Mouse (Mus musculus): ENCODE data around the gene Calr. TPM values are rescaled to one million over a fixed set of nuclear protein-coding genes. Genes with fewer than 3 reads are reported as not detected.

Gene Calr
- polyA plus RNA-seq, 1 experiment: 189 TPM

- TF ChIP-seq POLR2A (IDR thresholded peaks at IDR 0.05; ENCODE audit: borderline replicate concordance, extremely low read depth, low read depth, low read length) (no peak), CTCF (IDR thresholded peaks at IDR 0.05; ENCODE audit: insufficient read depth, low read length) (no peak)
- 81% methylated on average over 3 of the region's 3 CpGs for WGBS
- no peak for DNase-seq
- H3K4me1 ChIP-seq (ENCODE audit: control insufficient read depth, insufficient read depth, low read length): peaks cover 7% of the 10 kb centered on the region
- no peak overlapping the region for H3K4me3 ChIP-seq (replicated peaks; ENCODE audit: extremely low read depth, low read depth, low read length)
These were observed 27.6 kb upstream of the Calr start for GRCm38 (mm10) chr8:84874339-84874738.

GRCm38 (mm10) chr8:84873016-84873415, 26.3 kb upstream of the Calr start:
- Histone ChIP-seq H3K4me1 (ENCODE audit: control insufficient read depth, insufficient read depth, low read length) (peaks cover 7% of the 10 kb centered on the region), H3K4me3 (replicated peaks; ENCODE audit: extremely low read depth, low read depth, low read length) (no peak overlapping the region)
- TF ChIP-seq CTCF (IDR thresholded peaks at IDR 0.05; ENCODE audit: insufficient read depth, low read length) (no peak), POLR2A (IDR thresholded peaks at IDR 0.05; ENCODE audit: borderline replicate concordance, extremely low read depth, low read depth, low read length) (no peak)
- DNase-seq: no peak
- WGBS: 68% methylated on average over 4 of the region's 4 CpGs

- 1% methylated on average over 53 of the region's 54 CpGs for WGBS
- Histone ChIP-seq H3K4me1 (ENCODE audit: control insufficient read depth, insufficient read depth, low read length) (peaks cover 7% of the 10 kb centered on the region), H3K4me3 (replicated peaks; ENCODE audit: extremely low read depth, low read depth, low read length) (peak overlapping the region; percentile 41)
- peak; percentile 37 for DNase-seq
- no peak for TF ChIP-seq CTCF (IDR thresholded peaks at IDR 0.05; ENCODE audit: insufficient read depth, low read length)
- TF ChIP-seq POLR2A (IDR thresholded peaks at IDR 0.05; ENCODE audit: borderline replicate concordance, extremely low read depth, low read depth, low read length): no peak
These were observed 25.7 kb upstream of the Calr start for GRCm38 (mm10) chr8:84872309-84872965.

- no peak for TF ChIP-seq POLR2A (IDR thresholded peaks at IDR 0.05; ENCODE audit: borderline replicate concordance, extremely low read depth, low read depth, low read length)
- TF ChIP-seq CTCF (IDR thresholded peaks at IDR 0.05; ENCODE audit: insufficient read depth, low read length): no peak
- DNase-seq: peak; percentile 80
- Histone ChIP-seq H3K4me1 (ENCODE audit: control insufficient read depth, insufficient read depth, low read length) (peaks cover 7% of the 10 kb centered on the region), H3K4me3 (replicated peaks; ENCODE audit: extremely low read depth, low read depth, low read length) (peak within 1 kb of the TSS; percentile 77)
- 11% methylated on average over 44 of the region's 46 CpGs for WGBS
These were observed 24.9 kb upstream of the Calr start, which contains the start of gene Syce2 for GRCm38 (mm10) chr8:84871376-84872308. TSS of gene Syce2 (plus strand) at chr8:84872111.

- DNase-seq: peak; percentile 88
- Histone ChIP-seq H3K4me1 (ENCODE audit: control insufficient read depth, insufficient read depth, low read length) (peaks cover 3% of the 10 kb centered on the region), H3K4me3 (replicated peaks; ENCODE audit: extremely low read depth, low read depth, low read length) (peak within 1 kb of the TSS; percentile 79)
- WGBS: under 1% methylated on average over 39 of the region's 39 CpGs
- peak; percentile 95 for TF ChIP-seq POLR2A (IDR thresholded peaks at IDR 0.05; ENCODE audit: borderline replicate concordance, extremely low read depth, low read depth, low read length)
- no peak for TF ChIP-seq CTCF (IDR thresholded peaks at IDR 0.05; ENCODE audit: insufficient read depth, low read length)
These were observed 10.2 kb upstream of the Calr start, which contains the start of gene Farsa for GRCm38 (mm10) chr8:84856864-84857441. TSS of gene Farsa (plus strand) at chr8:84856989.

GRCm38 (mm10) chr8:84856434-84856833, 9.7 kb upstream of the Calr start:
- no peak for DNase-seq
- H3K4me1 ChIP-seq (ENCODE audit: control insufficient read depth, insufficient read depth, low read length): peaks cover 3% of the 10 kb centered on the region
- no peak overlapping the region for H3K4me3 ChIP-seq (replicated peaks; ENCODE audit: extremely low read depth, low read depth, low read length)
- TF ChIP-seq POLR2A (IDR thresholded peaks at IDR 0.05; ENCODE audit: borderline replicate concordance, extremely low read depth, low read depth, low read length) (no peak), CTCF (IDR thresholded peaks at IDR 0.05; ENCODE audit: insufficient read depth, low read length) (no peak)
- 90% methylated on average over 3 of the region's 3 CpGs for WGBS

GRCm38 (mm10) chr8:84847684-84848435, 1.1 kb upstream of the Calr start:
- 40% methylated on average over 6 of the region's 6 CpGs for WGBS
- no peak overlapping the region for H3K4me3 ChIP-seq (replicated peaks; ENCODE audit: extremely low read depth, low read depth, low read length)
- H3K4me1 ChIP-seq (ENCODE audit: control insufficient read depth, insufficient read depth, low read length): peaks cover 7% of the 10 kb centered on the region
- no peak for TF ChIP-seq CTCF (IDR thresholded peaks at IDR 0.05; ENCODE audit: insufficient read depth, low read length)
- no peak for TF ChIP-seq POLR2A (IDR thresholded peaks at IDR 0.05; ENCODE audit: borderline replicate concordance, extremely low read depth, low read depth, low read length)
- no peak for DNase-seq

GRCm38 (mm10) chr8:84846094-84846721, 526 bp downstream of the Calr start:
- TF ChIP-seq POLR2A (IDR thresholded peaks at IDR 0.05; ENCODE audit: borderline replicate concordance, extremely low read depth, low read depth, low read length) (no peak), CTCF (IDR thresholded peaks at IDR 0.05; ENCODE audit: insufficient read depth, low read length) (no peak)
- peak overlapping the region; percentile 88 for H3K4me3 ChIP-seq (replicated peaks; ENCODE audit: extremely low read depth, low read depth, low read length)
- WGBS: under 1% methylated on average over 30 of the region's 30 CpGs
- DNase-seq: no peak
- peaks cover 7% of the 10 kb centered on the region for H3K4me1 ChIP-seq (ENCODE audit: control insufficient read depth, insufficient read depth, low read length)

Measured in lung, adult 2 months (tissue).